Mouse (Mus musculus) kidney, adult 2 months (tissue): ENCODE data around the gene Tenm4.

Experiments used
- CTCF ChIP-seq: fragments of 200-500 bp; conservative IDR thresholded peaks from 2 replicates; pipeline ENCODE4 v1.5.1; 2011; ENCODE audit warnings: low read depth, mild to moderate bottlenecking, control low read depth, low read length, moderate library complexity, mixed read lengths; ENCODE audit not compliant: insufficient read depth, insufficient read length
- POLR2A ChIP-seq: fragments of 200-500 bp; IDR thresholded peaks from one replicate; pipeline ENCODE4 v1.6.1; 2011; ENCODE audit warnings: low read depth, low read length, control low read depth

DNA sequence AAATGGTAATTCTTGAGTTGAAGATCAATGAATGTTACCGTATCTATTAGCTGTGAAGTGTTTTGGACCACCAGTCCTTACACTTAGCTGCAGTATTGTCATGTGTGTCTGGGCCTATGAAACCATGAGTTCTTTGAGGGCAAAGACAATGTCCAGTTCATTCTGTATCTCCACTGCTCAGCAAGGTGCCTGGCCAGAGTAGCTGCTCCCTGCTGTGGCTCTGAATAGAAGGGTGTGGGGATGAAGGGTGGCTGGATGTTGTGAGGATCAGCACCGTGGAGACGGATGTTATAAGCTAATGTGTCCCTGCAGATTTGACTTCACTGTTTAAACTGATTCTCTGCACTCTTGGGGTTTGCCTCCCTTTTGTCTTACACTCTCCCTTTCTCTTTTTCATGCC, 734.4 kb downstream of the Tenm4 start:
- TF ChIP-seq CTCF (no peak), POLR2A (no peak)
